Mouse (Mus musculus) stomach, embryonic 15.5 days (tissue): ENCODE measurements around the gene Insig2. TPM values are rescaled to one million over a fixed set of nuclear protein-coding genes. Genes with fewer than 3 reads are reported as not detected.

ENCODE experiments used
- ATAC-seq: fragments of 200-750 bp; cut with Nextera tagmentation; 2 replicates; pipeline ENCODE4 v1.8.0; 2017; ENCODE audit warnings: low read depth, moderate number of reproducible peaks, moderate TSS enrichment; ENCODE audit not compliant: insufficient read depth, low FRiP score
- H3K27ac ChIP-seq: fragments of 300-500 bp; sonication (generic); 2 replicates; pipeline ENCODE4 v1.5.1; 2015; ENCODE audit warnings: mild to moderate bottlenecking, inconsistent platforms
- H3K27me3 ChIP-seq: fragments of 300-500 bp; sonication (generic); replicated peaks from 2 replicates; pipeline ENCODE4 v1.6.1; 2015; ENCODE audit warnings: inconsistent platforms
- H3K36me3 ChIP-seq: fragments of 300-500 bp; sonication (generic); 2 replicates; pipeline ENCODE4 v1.6.1; 2015; ENCODE audit warnings: inconsistent platforms
- H3K4me1 ChIP-seq: fragments of 300-500 bp; sonication (generic); 2 replicates; pipeline ENCODE4 v1.6.1; 2015; ENCODE audit warnings: inconsistent platforms
- H3K4me2 ChIP-seq: fragments of 300-500 bp; sonication (generic); 2 replicates; pipeline ENCODE4 v1.6.1; 2015; ENCODE audit warnings: mild to moderate bottlenecking, inconsistent platforms
- H3K4me3 ChIP-seq: fragments of 300-500 bp; sonication (generic); replicated peaks from 2 replicates; pipeline ENCODE4 v1.5.1; 2015; ENCODE audit warnings: inconsistent platforms
- H3K9ac ChIP-seq: fragments of 300-500 bp; sonication (generic); 2 replicates; pipeline ENCODE4 v1.6.1; 2015; ENCODE audit warnings: inconsistent platforms
- H3K9me3 ChIP-seq: fragments of 300-500 bp; sonication (generic); 2 replicates; pipeline ENCODE4 v1.6.1; 2016; ENCODE audit warnings: inconsistent platforms
- WGBS: fragments of 180-500 bp; shearing (Covaris S2); methylation state at CpG from one replicate; pipeline ENCODE4 v1.1.7; 2015; 5-methylcytosine and 5-hydroxymethylcytosine counted together
- polyA plus RNA-seq: library from polyadenylated mRNA; unstranded; fragments of >200 nt; fragmentation: Nextera tagmentation; extraction: Ambion mirVana; gene quantifications from 2 replicates; pipeline ENCODE4 v1.2.1, GENCODE M21; 2015

The Insig2 gene
- polyA plus RNA-seq, 1 experiment from 2014 or later, result 33.4 TPM

- no peaks in the 10 kb centered on the region for H3K27me3 ChIP-seq
- H3K9ac ChIP-seq, result no peak overlapping the region
- no peak overlapping the region for H3K4me2 ChIP-seq
- no peak overlapping the region for H3K4me3 ChIP-seq
- no peak overlapping the region for H3K27ac ChIP-seq
- WGBS, result 77% methylated on average over 3 of the region's 3 CpGs
- H3K9me3 ChIP-seq, result no peaks in the 10 kb centered on the region
- no peak for ATAC-seq
- H3K36me3 ChIP-seq, result peaks cover 8% of the 10 kb centered on the region; the same call in 1 of the 2 replicates
- no peaks in the 10 kb centered on the region for H3K4me1 ChIP-seq
These were observed 17.5 kb downstream of the Insig2 start for GRCm38 (mm10) chr1:121314766-121315428.

- no peaks in the 10 kb centered on the region for H3K9me3 ChIP-seq
- no peak overlapping the region for H3K27ac ChIP-seq
- no peak for ATAC-seq
- H3K4me1 ChIP-seq, result no peaks in the 10 kb centered on the region
- H3K27me3 ChIP-seq, result no peaks in the 10 kb centered on the region
- WGBS, result 90% methylated on average over 1 of the region's 1 CpGs
- H3K4me2 ChIP-seq, result no peak overlapping the region
- no peak overlapping the region for H3K4me3 ChIP-seq
- H3K36me3 ChIP-seq, result 0 out of 2 replicates have a peak, but pooled peaks cover 5% of the 10 kb centered on the region
- H3K9ac ChIP-seq, result no peak overlapping the region
These were observed 19.2 kb downstream of the Insig2 start for GRCm38 (mm10) chr1:121313181-121313580.

DNA sequence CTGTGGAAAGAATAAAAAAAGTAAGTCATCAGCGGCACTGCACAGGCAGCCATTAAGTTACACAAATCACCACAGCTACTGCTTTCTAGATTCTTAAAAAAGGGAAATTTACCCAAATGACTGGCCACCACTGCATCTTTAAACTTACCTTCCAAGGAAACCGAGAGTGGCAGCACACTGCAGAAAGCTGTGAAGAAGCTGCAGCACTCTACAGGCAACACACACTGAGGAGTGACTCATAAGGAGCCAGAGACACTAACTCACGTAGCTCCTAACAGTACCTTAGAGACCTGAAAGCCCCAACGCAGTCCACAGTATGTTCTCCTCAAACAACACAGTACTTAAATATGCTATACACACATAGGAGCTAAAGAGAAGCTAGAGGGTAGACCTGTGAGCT is 20.1 kb downstream of the Insig2 start:
- no peaks in the 10 kb centered on the region for H3K27me3 ChIP-seq
- no peak overlapping the region for H3K4me3 ChIP-seq
- no peaks in the 10 kb centered on the region for H3K4me1 ChIP-seq
- no peak overlapping the region for H3K27ac ChIP-seq
- no peak overlapping the region for H3K4me2 ChIP-seq
- 93% methylated on average over 4 of the region's 4 CpGs for WGBS
- H3K9ac ChIP-seq, result no peak overlapping the region
- no peaks in the 10 kb centered on the region for H3K9me3 ChIP-seq
- ATAC-seq, result no peak
- H3K36me3 ChIP-seq, result 0 out of 2 replicates have a peak, but pooled peaks cover 5% of the 10 kb centered on the region

DNA sequence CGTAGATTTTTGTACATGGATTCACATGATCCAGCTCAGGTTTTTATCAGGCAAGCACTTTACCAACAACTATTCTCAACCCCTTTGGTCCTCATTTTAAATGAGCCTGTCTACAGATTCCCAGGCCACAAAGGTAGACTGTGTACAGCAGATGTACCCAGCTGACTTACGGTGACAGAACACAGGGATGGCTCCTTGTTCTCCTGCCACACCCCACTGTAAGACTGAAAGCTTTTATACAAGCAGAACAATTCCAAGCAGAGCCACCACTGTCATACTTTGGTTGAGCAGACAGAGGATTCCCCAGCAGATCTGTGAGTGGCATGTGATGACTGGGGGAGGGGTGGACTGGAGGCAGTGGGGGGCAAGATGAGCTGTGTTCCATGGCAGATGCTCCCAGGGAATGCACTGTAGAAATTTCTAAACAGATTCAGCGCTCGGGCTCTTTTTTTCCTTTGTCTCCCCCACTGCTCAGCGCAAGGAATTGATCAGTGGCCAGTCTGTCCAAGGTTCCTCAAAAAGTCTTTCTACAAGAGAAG is 35.6 kb downstream of the Insig2 start:
- H3K27ac ChIP-seq, result no peak overlapping the region
- H3K4me2 ChIP-seq, result no peak overlapping the region
- H3K4me3 ChIP-seq, result no peak overlapping the region
- no peaks in the 10 kb centered on the region for H3K36me3 ChIP-seq
- no peak overlapping the region for H3K9ac ChIP-seq
- no peaks in the 10 kb centered on the region for H3K9me3 ChIP-seq
- 83% methylated on average over 5 of the region's 5 CpGs for WGBS
- no peaks in the 10 kb centered on the region for H3K4me1 ChIP-seq
- H3K27me3 ChIP-seq, result no peaks in the 10 kb centered on the region
- no peak for ATAC-seq

GRCm38 (mm10) chr1:121293571-121293970 is 38.8 kb downstream of the Insig2 start:
- ATAC-seq, result no peak
- H3K4me3 ChIP-seq, result no peak overlapping the region
- no peak overlapping the region for H3K9ac ChIP-seq
- no peak overlapping the region for H3K4me2 ChIP-seq
- 59% methylated on average over 3 of the region's 3 CpGs for WGBS
- no peak overlapping the region for H3K27ac ChIP-seq
- no peaks in the 10 kb centered on the region for H3K4me1 ChIP-seq
- no peaks in the 10 kb centered on the region for H3K27me3 ChIP-seq
- no peaks in the 10 kb centered on the region for H3K9me3 ChIP-seq
- no peaks in the 10 kb centered on the region for H3K36me3 ChIP-seq

GRCm38 (mm10) chr1:121290841-121291240 is 41.5 kb downstream of the Insig2 start:
- Histone ChIP-seq H3K9ac (no peak overlapping the region), H3K4me1 (no peaks in the 10 kb centered on the region), H3K36me3 (no peaks in the 10 kb centered on the region), H3K27me3 (no peaks in the 10 kb centered on the region), H3K27ac (no peak overlapping the region), H3K4me2 (no peak overlapping the region), H3K4me3 (no peak overlapping the region), H3K9me3 (no peaks in the 10 kb centered on the region)
- 68% methylated on average over 10 of the region's 10 CpGs for WGBS
- no peak for ATAC-seq

DNA sequence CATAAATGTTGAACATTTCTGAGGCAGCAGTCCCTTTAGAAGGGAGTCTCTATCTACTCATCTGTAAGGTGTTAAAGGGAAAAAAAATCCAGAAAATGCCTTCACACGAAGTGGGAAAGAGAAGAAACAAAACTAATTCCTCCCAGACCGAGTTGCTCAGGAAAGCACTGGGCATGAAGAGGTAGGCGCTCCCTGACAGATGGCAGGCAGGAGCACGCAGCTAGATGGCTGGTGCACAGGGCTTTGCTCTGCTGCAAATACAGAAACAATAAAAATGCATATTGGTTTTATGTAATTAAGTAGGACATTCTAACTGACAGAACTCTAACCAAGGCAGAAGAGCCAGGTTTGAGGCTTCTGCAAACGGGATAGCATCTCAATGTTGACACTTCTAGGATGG is 42.0 kb downstream of the Insig2 start:
- Histone ChIP-seq H3K27me3 (no peaks in the 10 kb centered on the region), H3K36me3 (no peaks in the 10 kb centered on the region), H3K4me2 (no peak overlapping the region), H3K9me3 (no peaks in the 10 kb centered on the region), H3K27ac (no peak overlapping the region), H3K9ac (no peak overlapping the region), H3K4me3 (no peak overlapping the region), H3K4me1 (no peaks in the 10 kb centered on the region)
- WGBS, result 72% methylated on average over 5 of the region's 5 CpGs
- ATAC-seq, result no peak

DNA sequence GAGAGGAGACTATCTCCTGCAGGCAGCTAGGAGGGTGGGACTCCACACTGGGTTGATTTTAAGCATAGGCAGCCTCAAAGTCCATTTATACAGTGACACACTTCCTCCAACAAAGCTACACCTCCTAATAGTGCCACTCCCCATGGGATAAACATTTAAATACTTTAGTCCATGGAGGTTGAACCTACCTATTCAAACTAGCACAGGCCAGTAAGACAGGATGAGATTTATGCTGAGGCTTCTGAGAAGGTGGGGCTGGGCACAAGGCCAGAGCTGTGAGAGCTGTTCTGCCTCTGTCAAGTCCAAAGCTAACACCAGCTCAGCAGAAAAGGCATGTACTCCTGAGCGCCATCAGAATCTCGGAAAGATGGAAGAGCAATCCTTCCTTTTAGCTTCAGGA is 48.2 kb downstream of the Insig2 start:
- Histone ChIP-seq H3K9me3 (no peaks in the 10 kb centered on the region), H3K4me3 (no peak overlapping the region), H3K4me1 (no peaks in the 10 kb centered on the region), H3K9ac (no peak overlapping the region), H3K36me3 (no peaks in the 10 kb centered on the region), H3K27ac (no peak overlapping the region), H3K27me3 (no peaks in the 10 kb centered on the region), H3K4me2 (no peak overlapping the region)
- no peak for ATAC-seq
- 77% methylated on average over 2 of the region's 2 CpGs for WGBS

- ATAC-seq, result no peak
- 87% methylated on average over 1 of the region's 1 CpGs for WGBS
- Histone ChIP-seq H3K4me2 (no peak overlapping the region), H3K27ac (no peak overlapping the region), H3K27me3 (no peaks in the 10 kb centered on the region), H3K4me3 (no peak overlapping the region), H3K9me3 (no peaks in the 10 kb centered on the region), H3K4me1 (no peaks in the 10 kb centered on the region), H3K36me3 (no peaks in the 10 kb centered on the region), H3K9ac (no peak overlapping the region)
These were observed 51.9 kb downstream of the Insig2 start for GRCm38 (mm10) chr1:121280501-121280900.

DNA sequence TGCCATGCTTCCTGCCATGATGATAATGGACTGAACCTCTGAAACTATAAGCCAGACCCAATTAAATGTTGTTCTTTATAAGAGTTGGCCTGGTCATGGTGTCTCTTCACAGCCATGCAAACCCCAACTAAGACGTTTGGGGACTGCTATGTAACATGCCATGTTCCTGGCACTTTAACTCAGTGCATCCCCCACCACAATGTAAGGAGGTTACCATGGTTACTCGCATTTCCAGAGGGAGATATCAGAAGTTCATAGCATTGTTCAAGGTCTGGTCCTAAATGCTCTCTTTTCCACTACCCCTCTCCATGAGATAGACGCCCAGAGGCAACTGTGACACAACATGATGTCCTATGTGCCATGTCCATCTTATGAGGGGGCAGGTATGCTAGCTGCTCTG is 54.0 kb downstream of the Insig2 start:
- Histone ChIP-seq H3K36me3 (no peaks in the 10 kb centered on the region), H3K4me3 (no peak overlapping the region), H3K4me2 (no peak overlapping the region), H3K27ac (no peak overlapping the region), H3K9ac (no peak overlapping the region), H3K27me3 (no peaks in the 10 kb centered on the region), H3K9me3 (no peaks in the 10 kb centered on the region), H3K4me1 (no peaks in the 10 kb centered on the region)
- ATAC-seq, result no peak
- WGBS, result 68% methylated on average over 3 of the region's 3 CpGs

DNA sequence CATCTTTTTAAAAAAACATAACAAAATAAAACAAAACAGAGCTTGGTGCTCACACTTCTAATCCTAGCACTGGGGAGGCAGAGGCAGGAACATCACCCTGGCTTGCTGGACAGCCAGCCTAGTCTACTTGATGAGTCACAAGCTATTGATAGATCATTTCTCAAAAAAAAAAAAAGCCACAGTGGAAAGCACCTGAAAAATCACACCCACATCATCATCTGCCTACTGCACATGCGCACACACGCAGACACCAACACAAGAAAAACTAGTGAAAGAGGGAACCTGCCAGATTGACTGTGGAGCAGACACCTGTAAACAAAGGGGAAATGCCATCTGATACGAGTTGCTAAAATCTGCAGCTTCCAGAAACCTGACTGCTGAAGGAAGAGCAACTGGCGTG is 54.9 kb downstream of the Insig2 start:
- Histone ChIP-seq H3K9me3 (no peaks in the 10 kb centered on the region), H3K27ac (no peak overlapping the region), H3K36me3 (no peaks in the 10 kb centered on the region), H3K9ac (no peak overlapping the region), H3K4me3 (no peak overlapping the region), H3K4me1 (no peaks in the 10 kb centered on the region), H3K27me3 (no peaks in the 10 kb centered on the region), H3K4me2 (no peak overlapping the region)
- ATAC-seq, result no peak
- 82% methylated on average over 4 of the region's 4 CpGs for WGBS

- H3K4me2 ChIP-seq, result no peak overlapping the region
- no peaks in the 10 kb centered on the region for H3K4me1 ChIP-seq
- no peaks in the 10 kb centered on the region for H3K27me3 ChIP-seq
- H3K4me3 ChIP-seq, result no peak overlapping the region
- H3K36me3 ChIP-seq, result no peaks in the 10 kb centered on the region
- no peak overlapping the region for H3K9ac ChIP-seq
- no peak for ATAC-seq
- no peak overlapping the region for H3K27ac ChIP-seq
- WGBS, result 50% methylated on average over 3 of the region's 3 CpGs
- no peaks in the 10 kb centered on the region for H3K9me3 ChIP-seq
These were observed 56.4 kb downstream of the Insig2 start for GRCm38 (mm10) chr1:121275961-121276506.
